Mouse (Mus musculus) forebrain, embryonic 14.5 days (tissue): ENCODE data around the gene Lpar6. TPM values are rescaled to one million over a fixed set of nuclear protein-coding genes. Genes with fewer than 3 reads are reported as not detected.

Source experiments
- ATAC-seq: fragments of 200-750 bp; cut with Nextera tagmentation; 2 replicates; pipeline ENCODE4 v1.8.0; 2017; ENCODE audit warnings: mild to moderate bottlenecking, moderate library complexity
- DNase-seq: peaks from one replicate; pipeline ENCODE4 v3.0.0-alpha.2; 2015; ENCODE audit warnings: low spot score
- H3K27ac ChIP-seq: fragments of 300-500 bp; sonication (generic); 2 replicates; pipeline ENCODE4 v1.5.1; 2014; ENCODE audit warnings: low read depth, mild to moderate bottlenecking, control low read depth, low read length, moderate library complexity
- H3K27me3 ChIP-seq: fragments of 300-500 bp; sonication (generic); replicated peaks from 2 replicates; pipeline ENCODE4 v1.6.1; 2014; ENCODE audit warnings: low read length, control low read depth, mixed read lengths; ENCODE audit not compliant: control insufficient read depth, insufficient read depth
- H3K36me3 ChIP-seq: fragments of 300-500 bp; sonication (generic); 2 replicates; pipeline ENCODE4 v1.6.1; 2014; ENCODE audit warnings: low read length, control low read depth; ENCODE audit not compliant: control insufficient read depth, insufficient read depth
- H3K4me1 ChIP-seq: fragments of 300-500 bp; sonication (generic); 2 replicates; pipeline ENCODE4 v1.6.1; 2014; ENCODE audit warnings: antibody characterized with exemption, low read length, control low read depth; ENCODE audit not compliant: control insufficient read depth, insufficient read depth
- H3K4me2 ChIP-seq: fragments of 300-500 bp; sonication (generic); 2 replicates; pipeline ENCODE4 v1.6.1; 2014; ENCODE audit warnings: mild to moderate bottlenecking, control low read depth, low read length
- H3K4me3 ChIP-seq: fragments of 300-500 bp; sonication (generic); 2 replicates; pipeline ENCODE4 v1.5.1; 2014; ENCODE audit warnings: low read depth, low read length, control low read depth
- H3K9ac ChIP-seq: fragments of 300-500 bp; sonication (generic); 2 replicates; pipeline ENCODE4 v1.6.1; 2014; ENCODE audit warnings: mild to moderate bottlenecking, low read length, control low read depth, moderate library complexity
- H3K9me3 ChIP-seq: fragments of 300-500 bp; sonication (generic); replicated peaks from 2 replicates; pipeline ENCODE4 v1.6.1; 2016; ENCODE audit warnings: low read length, control low read depth, mixed read lengths; ENCODE audit not compliant: control insufficient read depth
- WGBS: fragments of 180-500 bp; shearing (Covaris S2); extraction: QIAGEN DNeasy Blood & Tissue Kit; methylation state at CpG from one replicate; pipeline ENCODE4 v1.1.7; 2014; 5-methylcytosine and 5-hydroxymethylcytosine counted together
- polyA plus RNA-seq: library from polyadenylated mRNA; unstranded; fragments of >200 nt; fragmentation: Nextera tagmentation; extraction: Ambion mirVana; gene quantifications from 2 replicates; pipeline ENCODE4 v1.2.1, GENCODE M21; 2014

The Lpar6 gene
- polyA plus RNA-seq, 1 experiment from 2014 or later, result 6.1 TPM

DNA sequence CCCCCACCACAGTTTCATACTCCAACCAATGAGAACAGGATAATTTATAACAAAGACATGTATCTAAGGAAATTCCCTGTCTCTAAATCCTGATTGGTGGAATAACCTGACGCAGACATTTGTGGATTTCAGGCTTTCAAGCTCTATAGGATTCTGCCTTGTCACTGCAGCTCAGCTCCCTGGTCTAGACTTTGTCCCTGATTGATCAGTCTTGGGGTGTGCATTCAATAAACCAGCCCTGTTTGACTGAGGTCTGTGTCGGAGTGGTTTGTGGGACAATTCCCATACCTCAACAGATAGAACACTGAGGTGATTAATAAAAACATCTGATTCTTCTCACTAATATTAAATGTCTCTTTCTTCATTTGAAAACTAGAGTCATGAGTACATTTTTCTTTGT lies 12.4 kb downstream of the Lpar6 start:
- H3K27ac ChIP-seq, result no peak overlapping the region
- H3K4me2 ChIP-seq, result no peak overlapping the region
- H3K4me1 ChIP-seq, result no peaks in the 10 kb centered on the region
- H3K9me3 ChIP-seq, result no peaks in the 10 kb centered on the region
- no peak for DNase-seq
- ATAC-seq, result no peak
- 0 out of 2 replicates have a peak, but pooled peaks cover 4% of the 10 kb centered on the region for H3K36me3 ChIP-seq
- no peaks in the 10 kb centered on the region for H3K27me3 ChIP-seq
- WGBS, result 91% methylated on average over 2 of the region's 2 CpGs
- no peak overlapping the region for H3K4me3 ChIP-seq
- H3K9ac ChIP-seq, result no peak overlapping the region

DNA sequence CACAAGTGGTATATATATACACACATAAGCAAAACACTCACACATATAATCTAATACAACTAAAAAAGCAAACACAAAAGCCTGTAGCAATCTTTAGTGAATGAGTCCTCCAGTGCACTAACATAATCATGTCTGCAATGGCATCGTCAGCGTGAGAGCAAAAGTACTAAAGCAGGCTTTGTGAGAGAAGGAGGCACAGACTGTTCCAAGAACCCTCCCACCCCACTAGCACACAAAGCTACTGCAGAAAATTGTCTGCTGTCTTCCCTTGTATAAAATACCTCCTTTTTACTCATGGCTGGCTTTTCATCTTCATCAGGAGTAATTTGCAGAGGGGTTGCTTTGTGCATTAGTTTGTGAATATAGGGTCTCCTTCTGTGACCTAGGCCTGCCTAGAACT lies 14.6 kb downstream of the Lpar6 start:
- ATAC-seq (no peak), DNase-seq (no peak)
- Histone ChIP-seq H3K27me3 (no peaks in the 10 kb centered on the region), H3K4me1 (no peaks in the 10 kb centered on the region), H3K9me3 (no peaks in the 10 kb centered on the region), H3K4me2 (no peak overlapping the region), H3K27ac (no peak overlapping the region), H3K36me3 (0 out of 2 replicates have a peak, but pooled peaks cover 4% of the 10 kb centered on the region), H3K9ac (no peak overlapping the region), H3K4me3 (no peak overlapping the region)
- 37% methylated on average over 2 of the region's 2 CpGs for WGBS

DNA sequence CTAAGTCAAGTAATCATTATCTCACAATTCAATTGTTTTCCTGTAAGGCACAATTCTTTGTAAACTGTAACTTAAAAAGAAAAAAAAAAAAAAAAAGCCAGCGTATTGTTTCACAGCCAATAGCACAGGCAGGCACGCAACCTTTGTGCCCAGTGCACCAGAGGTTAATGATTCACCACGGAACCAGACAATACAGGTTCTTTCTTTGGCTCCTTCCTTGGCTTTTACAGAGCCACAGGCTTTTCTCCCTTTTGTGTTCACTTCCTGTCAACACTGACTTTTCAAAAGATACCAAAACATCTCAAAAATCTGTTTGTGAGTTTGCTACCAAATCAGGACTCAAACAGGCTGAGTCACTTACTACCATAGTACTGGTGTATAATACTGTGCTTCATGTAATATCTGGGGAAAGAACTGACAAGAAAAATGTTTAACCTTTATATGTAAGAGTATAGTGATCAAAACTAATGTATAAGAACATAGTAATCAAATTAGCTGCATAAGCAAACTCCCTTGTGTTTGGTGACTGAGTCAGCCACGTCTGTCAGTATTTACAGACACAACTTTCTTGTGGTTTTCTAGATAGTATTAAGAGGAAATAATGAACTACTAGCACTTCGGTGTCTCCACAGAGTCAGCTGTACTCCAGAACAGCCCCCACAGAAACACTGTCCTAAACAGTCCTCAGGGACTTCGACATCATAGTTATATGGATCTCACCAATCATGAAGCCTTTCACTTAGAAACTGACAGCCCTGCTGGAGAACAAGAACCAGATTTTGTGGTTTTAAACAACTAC lies 16.0 kb downstream of the Lpar6 start:
- H3K27me3 ChIP-seq, result no peaks in the 10 kb centered on the region
- no peak for DNase-seq
- H3K27ac ChIP-seq, result no peak overlapping the region
- H3K9me3 ChIP-seq, result no peaks in the 10 kb centered on the region
- no peak overlapping the region for H3K4me2 ChIP-seq
- H3K4me1 ChIP-seq, result no peaks in the 10 kb centered on the region
- H3K36me3 ChIP-seq, result 0 out of 2 replicates have a peak, but pooled peaks cover 4% of the 10 kb centered on the region
- WGBS, result 54% methylated on average over 6 of the region's 6 CpGs
- H3K9ac ChIP-seq, result no peak overlapping the region
- no peak for ATAC-seq
- no peak overlapping the region for H3K4me3 ChIP-seq

DNA sequence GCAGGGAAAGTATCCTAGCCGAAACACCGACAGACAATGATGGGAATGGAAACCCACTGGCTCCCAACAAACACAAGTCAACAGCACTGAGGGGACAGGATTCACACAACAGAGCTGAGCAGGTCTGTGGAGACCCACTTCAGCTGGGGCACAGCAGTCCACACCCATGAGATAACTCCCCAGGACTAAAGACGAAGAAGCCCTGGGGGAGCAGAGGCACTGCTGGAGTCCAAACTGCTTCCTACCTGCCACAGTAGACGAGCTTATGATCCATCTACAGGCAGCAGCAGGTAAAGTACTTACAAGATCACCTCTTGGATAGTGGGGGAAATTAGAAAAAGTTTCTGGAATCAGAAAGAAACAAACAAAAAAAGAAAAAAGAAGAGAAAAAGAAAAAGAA lies 16.7 kb downstream of the Lpar6 start:
- ATAC-seq (no peak), DNase-seq (no peak)
- 75% methylated on average over 4 of the region's 4 CpGs for WGBS
- H3K36me3 ChIP-seq, result 0 out of 2 replicates have a peak, but pooled peaks cover 4% of the 10 kb centered on the region
- no peak overlapping the region for H3K4me3 ChIP-seq
- H3K9ac ChIP-seq, result no peak overlapping the region
- no peaks in the 10 kb centered on the region for H3K9me3 ChIP-seq
- no peak overlapping the region for H3K27ac ChIP-seq
- no peaks in the 10 kb centered on the region for H3K4me1 ChIP-seq
- H3K27me3 ChIP-seq, result no peaks in the 10 kb centered on the region
- H3K4me2 ChIP-seq, result no peak overlapping the region

DNA sequence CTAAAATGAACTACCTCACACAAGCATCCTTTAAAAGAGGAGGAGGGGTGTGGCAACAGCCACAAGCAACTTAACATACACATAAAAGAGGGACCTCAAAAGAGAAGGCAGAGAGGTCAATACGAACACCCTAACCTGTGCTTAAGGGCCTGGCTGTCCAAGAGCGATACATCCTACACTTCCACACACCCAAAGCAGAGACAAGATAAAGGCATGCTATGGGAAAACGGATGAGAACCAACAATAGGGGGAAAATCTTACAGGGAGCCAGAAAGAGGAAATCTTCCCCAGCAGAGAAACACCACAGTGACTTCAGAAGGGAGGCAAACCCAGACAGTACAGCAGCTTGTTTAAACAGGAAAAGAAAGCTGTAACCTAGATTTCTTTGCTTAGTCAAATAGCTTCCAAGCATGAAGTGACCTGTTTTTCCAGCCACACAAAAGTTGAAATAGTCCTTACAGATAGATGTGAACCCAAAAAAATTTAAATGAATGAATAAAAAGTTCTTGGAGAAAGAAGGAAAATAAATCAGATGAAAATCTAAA lies 17.8 kb downstream of the Lpar6 start:
- Histone ChIP-seq H3K4me2 (no peak overlapping the region), H3K27me3 (no peaks in the 10 kb centered on the region), H3K9me3 (no peaks in the 10 kb centered on the region), H3K4me1 (no peaks in the 10 kb centered on the region), H3K36me3 (no peaks in the 10 kb centered on the region), H3K27ac (no peak overlapping the region), H3K4me3 (no peak overlapping the region), H3K9ac (no peak overlapping the region)
- no peak for ATAC-seq
- DNase-seq, result no peak
- WGBS, result 63% methylated on average over 3 of the region's 3 CpGs

DNA sequence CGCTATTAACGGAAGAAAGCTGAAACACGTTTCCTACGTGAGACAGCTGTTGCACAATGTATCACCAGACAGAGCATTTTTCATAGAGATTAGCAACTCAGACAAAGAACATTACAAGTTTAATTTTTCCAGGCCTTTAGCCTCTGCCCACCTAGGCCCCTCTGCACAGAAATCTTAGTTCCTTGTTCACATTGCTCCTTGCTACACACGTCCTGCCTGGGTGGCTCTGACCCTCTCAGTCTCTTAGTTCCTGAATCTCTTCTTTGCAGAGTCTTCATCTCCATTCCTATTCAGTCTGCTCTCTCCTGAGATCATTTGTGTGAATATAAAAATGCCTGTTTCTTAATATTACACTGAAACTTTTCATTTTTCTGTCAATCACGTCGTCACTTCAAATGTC lies 19.7 kb downstream of the Lpar6 start:
- Histone ChIP-seq H3K4me2 (no peak overlapping the region), H3K9ac (no peak overlapping the region), H3K27me3 (no peaks in the 10 kb centered on the region), H3K9me3 (no peaks in the 10 kb centered on the region), H3K27ac (no peak overlapping the region), H3K36me3 (peaks cover 5% of the 10 kb centered on the region), H3K4me1 (no peaks in the 10 kb centered on the region), H3K4me3 (no peak overlapping the region)
- no peak for ATAC-seq
- no peak for DNase-seq
- 85% methylated on average over 7 of the region's 7 CpGs for WGBS

DNA sequence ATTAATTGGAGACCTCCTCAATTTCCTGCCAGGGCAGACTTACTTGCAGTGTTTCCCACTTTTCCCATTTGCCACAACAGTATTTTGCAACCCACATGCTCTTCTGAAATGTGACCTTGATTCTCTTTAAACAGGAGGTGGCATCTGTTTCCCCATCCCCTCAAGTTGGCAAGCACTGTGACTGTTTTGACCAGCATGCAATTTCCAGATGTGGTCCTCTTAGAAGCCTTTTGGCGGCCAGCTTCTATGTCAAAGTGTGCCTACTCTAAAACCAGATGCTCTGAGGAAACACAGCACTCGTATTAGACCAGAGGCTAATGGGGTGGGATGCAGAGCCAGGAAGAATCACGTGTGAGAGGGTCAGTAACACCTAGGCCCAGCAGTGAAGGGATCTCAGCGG lies 20.5 kb downstream of the Lpar6 start:
- 75% methylated on average over 4 of the region's 4 CpGs for WGBS
- no peaks in the 10 kb centered on the region for H3K9me3 ChIP-seq
- ATAC-seq, result no peak

DNA sequence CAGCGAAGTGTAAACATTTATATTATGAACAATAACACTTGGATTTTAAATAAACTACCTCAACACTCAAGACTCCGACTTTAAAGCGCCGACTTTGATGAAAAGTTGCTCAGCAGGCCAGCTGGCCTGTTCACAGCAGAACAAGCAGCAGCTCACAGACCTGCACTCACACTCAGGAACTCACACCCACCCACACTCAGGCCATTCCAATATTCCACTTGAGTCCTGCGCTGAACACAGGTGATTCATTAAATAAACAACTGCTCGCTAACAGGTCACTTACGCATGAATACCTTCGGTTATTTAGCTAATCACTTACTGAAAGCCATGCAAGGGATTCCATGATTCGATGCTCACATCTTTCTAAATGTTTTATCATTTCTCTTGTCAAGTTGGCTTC lies 24.5 kb downstream of the Lpar6 start:
- WGBS, result 93% methylated on average over 9 of the region's 9 CpGs
- no peak for ATAC-seq
- DNase-seq, result no peak
- H3K4me2 ChIP-seq, result no peak overlapping the region
- H3K27me3 ChIP-seq, result no peaks in the 10 kb centered on the region
- H3K9ac ChIP-seq, result no peak overlapping the region
- no peak overlapping the region for H3K27ac ChIP-seq
- no peak overlapping the region for H3K4me3 ChIP-seq
- peaks cover 13% of the 10 kb centered on the region for H3K36me3 ChIP-seq
- peaks cover 10% of the 10 kb centered on the region; the same call in 1 of the 2 replicates for H3K9me3 ChIP-seq
- H3K4me1 ChIP-seq, result no peaks in the 10 kb centered on the region

More for the DNA sequence above, 20.5 kb downstream of the Lpar6 start:
- H3K4me1 ChIP-seq, result no peaks in the 10 kb centered on the region
- DNase-seq, result no peak
- H3K9ac ChIP-seq, result no peak overlapping the region
- peaks cover 7% of the 10 kb centered on the region for H3K36me3 ChIP-seq
- no peak overlapping the region for H3K27ac ChIP-seq
- no peak overlapping the region for H3K4me2 ChIP-seq
- no peak overlapping the region for H3K4me3 ChIP-seq
- H3K27me3 ChIP-seq, result no peaks in the 10 kb centered on the region

DNA sequence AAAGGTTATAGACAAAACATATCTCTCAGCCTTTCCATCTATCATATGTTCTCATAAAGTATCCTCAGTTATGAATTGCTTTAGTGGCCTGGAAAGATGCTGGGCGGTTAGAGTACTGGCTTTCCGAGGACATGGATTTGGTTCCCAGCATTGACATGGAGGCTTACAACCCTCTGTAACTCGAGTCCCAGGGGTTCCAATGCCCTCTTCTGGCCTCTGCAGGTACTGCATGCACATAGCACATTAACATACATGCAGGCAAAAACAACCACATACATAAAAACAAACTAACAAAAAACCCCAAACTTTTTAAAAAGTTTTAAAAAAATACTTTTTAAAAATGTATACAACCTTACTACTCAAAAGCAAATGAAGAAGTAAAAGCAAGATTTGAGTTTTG lies 28.5 kb downstream of the Lpar6 start:
- H3K9me3 ChIP-seq, result peaks cover 10% of the 10 kb centered on the region; the same call in 1 of the 2 replicates
- WGBS, result 81% methylated on average over 3 of the region's 3 CpGs
- no peak overlapping the region for H3K4me3 ChIP-seq
- ATAC-seq (no peak), DNase-seq (no peak)
- no peak overlapping the region for H3K9ac ChIP-seq
- no peaks in the 10 kb centered on the region for H3K27me3 ChIP-seq
- H3K27ac ChIP-seq, result no peak overlapping the region
- H3K4me2 ChIP-seq, result no peak overlapping the region
- H3K36me3 ChIP-seq, result peaks cover 20% of the 10 kb centered on the region
- no peaks in the 10 kb centered on the region for H3K4me1 ChIP-seq
